Mouse (Mus musculus): ENCODE results near the gene D130043K22Rik. TPM values are rescaled to one million over a fixed set of nuclear protein-coding genes. Genes with fewer than 3 reads are reported as not detected.

D130043K22Rik gene
- polyA plus RNA-seq, 1 experiment from 2014 or later, result 0.48 TPM

DNA sequence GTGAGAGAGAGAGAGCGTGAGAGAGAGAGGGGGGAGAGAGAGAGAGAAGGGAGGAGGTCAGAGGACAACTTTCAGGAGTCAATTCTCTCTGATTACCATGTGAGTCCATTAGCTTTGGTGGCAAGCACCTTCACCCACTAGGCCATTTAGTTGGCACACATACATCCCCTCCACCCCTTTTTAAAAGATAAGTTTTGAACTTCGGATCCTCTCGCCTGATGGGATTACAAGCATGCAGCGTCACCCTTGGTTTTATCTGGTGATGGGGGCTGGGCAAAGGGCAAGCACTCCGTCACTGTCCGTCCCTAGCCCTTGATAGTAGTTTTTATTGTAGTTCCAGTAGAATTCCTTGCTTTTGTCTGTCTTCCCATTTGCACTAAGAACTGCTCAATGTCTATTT lies 35.3 kb downstream of the D130043K22Rik start:
- DNase-seq (ENCODE audit: low spot score), result no peak
- 85% methylated on average over 6 of the region's 6 CpGs for WGBS
- Histone ChIP-seq H3K27me3 (ENCODE audit: low read depth, poor library complexity, severe bottlenecking) (no peaks in the 10 kb centered on the region), H3K36me3 (no peaks in the 10 kb centered on the region), H3K4me3 (no peak overlapping the region), H3K27ac (replicated peaks) (no peak overlapping the region), H3K9me3 (replicated peaks) (no peaks in the 10 kb centered on the region), H3K4me1 (no peaks in the 10 kb centered on the region)

DNA sequence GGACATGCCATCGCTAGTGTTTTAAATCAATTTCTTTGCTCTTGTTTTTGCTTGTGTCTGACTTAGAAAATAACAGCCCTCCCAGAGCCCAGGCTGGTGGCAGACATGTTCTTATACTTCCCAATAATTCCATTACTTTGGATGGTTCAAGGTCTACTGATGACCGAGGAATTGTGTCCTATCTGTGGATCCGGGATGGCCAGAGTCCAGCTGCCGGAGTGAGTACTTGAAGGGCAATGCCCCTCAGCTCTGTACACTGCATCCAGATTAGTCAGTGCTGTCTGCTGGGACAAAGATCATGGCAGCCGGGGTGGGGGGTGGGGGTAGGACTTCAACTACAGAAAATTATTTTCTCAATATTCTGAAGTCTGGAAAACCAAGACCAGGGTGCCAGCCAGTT lies 35.8 kb downstream of the D130043K22Rik start:
- WGBS, result 92% methylated on average over 5 of the region's 5 CpGs
- Histone ChIP-seq H3K4me1 (no peaks in the 10 kb centered on the region), H3K27me3 (ENCODE audit: low read depth, poor library complexity, severe bottlenecking) (no peaks in the 10 kb centered on the region), H3K36me3 (no peaks in the 10 kb centered on the region), H3K27ac (replicated peaks) (no peak overlapping the region), H3K9me3 (replicated peaks) (no peaks in the 10 kb centered on the region), H3K4me3 (no peak overlapping the region)
- no peak for DNase-seq (ENCODE audit: low spot score)

DNA sequence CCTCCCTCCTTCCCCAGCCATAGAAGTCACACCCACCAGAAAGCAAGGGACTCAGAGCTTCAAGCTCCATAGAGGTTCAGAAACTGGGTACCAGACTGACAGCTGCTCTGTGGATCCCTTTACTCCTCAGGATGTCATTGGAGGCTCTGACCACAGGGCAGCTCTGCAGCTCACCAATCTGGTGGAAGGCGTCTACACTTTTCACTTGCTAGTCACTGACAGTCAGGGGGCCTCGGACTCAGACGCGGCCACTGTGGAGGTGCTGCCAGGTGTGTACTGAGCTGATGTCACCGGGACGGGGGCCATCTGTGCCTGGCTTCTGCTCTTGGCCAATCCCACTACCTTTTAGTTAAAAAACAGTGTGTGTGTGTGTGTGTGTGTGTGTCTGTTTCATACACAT lies 37.5 kb downstream of the D130043K22Rik start:
- no peak for DNase-seq (ENCODE audit: low spot score)
- no peak overlapping the region for H3K4me3 ChIP-seq
- no peaks in the 10 kb centered on the region for H3K27me3 ChIP-seq (ENCODE audit: low read depth, poor library complexity, severe bottlenecking)
- no peak overlapping the region for H3K27ac ChIP-seq (replicated peaks)
- H3K36me3 ChIP-seq, result no peaks in the 10 kb centered on the region
- H3K9me3 ChIP-seq (replicated peaks), result no peaks in the 10 kb centered on the region
- no peaks in the 10 kb centered on the region for H3K4me1 ChIP-seq
- 94% methylated on average over 6 of the region's 6 CpGs for WGBS

DNA sequence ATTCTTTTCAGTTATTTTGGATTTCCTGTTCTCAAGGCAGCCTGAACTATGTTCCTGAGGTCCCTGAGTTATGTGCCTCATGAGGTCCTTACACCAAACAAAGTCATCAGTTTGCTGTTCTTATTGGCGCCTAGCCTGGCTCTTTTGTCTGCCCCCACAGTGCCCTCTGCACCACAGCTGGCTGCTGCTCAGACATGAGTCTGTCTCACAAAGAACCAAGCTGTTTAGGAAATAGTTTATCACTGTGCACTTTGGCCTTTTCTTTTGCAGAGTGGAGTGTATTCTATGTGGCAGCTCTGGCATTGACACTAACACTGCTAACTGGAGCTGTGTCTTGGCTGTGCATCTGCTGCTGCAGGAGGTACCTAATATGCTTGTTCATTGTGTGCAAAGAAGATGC lies 44.6 kb downstream of the D130043K22Rik start:
- Histone ChIP-seq H3K36me3 (no peaks in the 10 kb centered on the region), H3K27me3 (ENCODE audit: low read depth, poor library complexity, severe bottlenecking) (no peaks in the 10 kb centered on the region), H3K27ac (replicated peaks) (no peak overlapping the region), H3K9me3 (replicated peaks) (no peaks in the 10 kb centered on the region), H3K4me1 (no peaks in the 10 kb centered on the region), H3K4me3 (no peak overlapping the region)
- 63% methylated on average over 1 of the region's 1 CpGs for WGBS
- no peak for DNase-seq (ENCODE audit: low spot score)

DNA sequence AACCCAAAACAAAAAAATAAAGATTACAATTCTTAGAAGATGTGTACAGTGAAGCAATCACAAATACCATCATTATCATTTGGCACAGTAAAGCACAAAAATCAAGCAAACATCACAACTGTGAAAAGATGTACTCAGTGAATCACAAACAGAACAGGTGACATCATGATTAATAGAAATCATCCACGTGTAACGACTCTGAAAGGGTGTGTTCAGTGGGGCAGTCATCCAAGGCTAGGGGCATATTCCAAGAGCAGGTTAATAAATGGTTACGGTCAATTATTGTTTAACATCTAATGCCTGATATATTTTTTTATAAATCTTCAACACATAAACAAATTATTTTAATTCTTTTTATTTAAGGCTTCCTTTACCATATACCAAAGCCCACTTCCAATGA lies 47.6 kb downstream of the D130043K22Rik start:
- no peak for DNase-seq (ENCODE audit: low spot score)
- Histone ChIP-seq H3K36me3 (no peaks in the 10 kb centered on the region), H3K27ac (replicated peaks) (no peak overlapping the region), H3K4me3 (no peak overlapping the region), H3K4me1 (no peaks in the 10 kb centered on the region), H3K27me3 (ENCODE audit: low read depth, poor library complexity, severe bottlenecking) (no peaks in the 10 kb centered on the region), H3K9me3 (replicated peaks) (no peaks in the 10 kb centered on the region)
- WGBS, result 91% methylated on average over 3 of the region's 3 CpGs

GRCm38 (mm10) chr13:24893880-24894279 lies 48.9 kb downstream of the D130043K22Rik start:
- H3K36me3 ChIP-seq, result no peaks in the 10 kb centered on the region
- no peaks in the 10 kb centered on the region for H3K4me1 ChIP-seq
- WGBS, result 86% methylated on average over 2 of the region's 2 CpGs
- no peak overlapping the region for H3K4me3 ChIP-seq
- no peaks in the 10 kb centered on the region for H3K27me3 ChIP-seq (ENCODE audit: low read depth, poor library complexity, severe bottlenecking)
- no peaks in the 10 kb centered on the region for H3K9me3 ChIP-seq (replicated peaks)
- no peak overlapping the region for H3K27ac ChIP-seq (replicated peaks)
- DNase-seq (ENCODE audit: low spot score), result no peak

DNA sequence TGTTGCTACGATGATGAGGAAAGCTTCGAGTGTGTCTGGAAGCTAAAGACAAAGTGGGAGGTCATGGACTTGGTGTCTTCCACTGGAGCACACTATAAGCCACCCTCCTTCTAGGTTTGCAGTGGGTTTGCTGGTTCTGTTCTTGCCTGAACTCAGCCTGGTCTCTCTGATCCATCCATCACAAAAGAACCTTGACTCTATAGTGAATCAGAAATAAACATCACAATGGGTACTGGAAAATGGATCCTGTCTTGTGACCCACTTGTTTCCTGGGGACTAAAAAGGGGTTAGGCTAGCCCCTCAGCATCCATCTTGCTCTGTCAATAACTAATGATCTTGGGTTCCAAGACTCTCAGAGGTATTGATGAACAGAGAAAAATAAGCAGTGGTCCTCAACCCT lies 57.0 kb downstream of the D130043K22Rik start:
- peaks cover 9% of the 10 kb centered on the region for H3K4me1 ChIP-seq
- no peak overlapping the region for H3K4me3 ChIP-seq
- 91% methylated on average over 2 of the region's 2 CpGs for WGBS
- DNase-seq (ENCODE audit: low spot score), result no peak
- H3K27me3 ChIP-seq (ENCODE audit: low read depth, poor library complexity, severe bottlenecking), result no peaks in the 10 kb centered on the region
- H3K27ac ChIP-seq (replicated peaks), result no peak overlapping the region
- no peaks in the 10 kb centered on the region for H3K36me3 ChIP-seq
- no peaks in the 10 kb centered on the region for H3K9me3 ChIP-seq (replicated peaks)

DNA sequence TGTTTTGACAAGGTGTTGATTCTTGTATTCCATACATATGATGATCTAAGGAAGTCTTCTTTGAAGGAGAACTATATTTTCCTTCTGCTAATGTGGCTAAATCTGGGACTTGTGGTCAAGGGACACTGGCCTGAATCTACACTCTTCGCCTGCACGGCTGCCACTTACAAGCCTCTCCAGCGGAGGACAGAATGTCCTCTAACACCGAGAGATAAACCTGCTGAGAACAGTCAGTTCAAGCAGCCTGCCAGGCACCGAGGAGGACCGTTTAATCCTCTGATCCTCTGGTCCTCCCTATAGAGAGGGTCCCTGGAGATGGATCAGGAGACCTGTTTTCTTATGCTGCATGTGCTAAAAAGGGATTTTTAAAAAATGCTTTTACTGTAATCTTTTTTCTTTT lies 58.5 kb downstream of the D130043K22Rik start:
- no peaks in the 10 kb centered on the region for H3K36me3 ChIP-seq
- H3K4me1 ChIP-seq, result peaks cover 12% of the 10 kb centered on the region
- no peak overlapping the region for H3K4me3 ChIP-seq
- no peak for DNase-seq (ENCODE audit: low spot score)
- no peaks in the 10 kb centered on the region for H3K9me3 ChIP-seq (replicated peaks)
- WGBS, result 82% methylated on average over 6 of the region's 6 CpGs
- H3K27me3 ChIP-seq (ENCODE audit: low read depth, poor library complexity, severe bottlenecking), result no peaks in the 10 kb centered on the region
- no peak overlapping the region for H3K27ac ChIP-seq (replicated peaks)

DNA sequence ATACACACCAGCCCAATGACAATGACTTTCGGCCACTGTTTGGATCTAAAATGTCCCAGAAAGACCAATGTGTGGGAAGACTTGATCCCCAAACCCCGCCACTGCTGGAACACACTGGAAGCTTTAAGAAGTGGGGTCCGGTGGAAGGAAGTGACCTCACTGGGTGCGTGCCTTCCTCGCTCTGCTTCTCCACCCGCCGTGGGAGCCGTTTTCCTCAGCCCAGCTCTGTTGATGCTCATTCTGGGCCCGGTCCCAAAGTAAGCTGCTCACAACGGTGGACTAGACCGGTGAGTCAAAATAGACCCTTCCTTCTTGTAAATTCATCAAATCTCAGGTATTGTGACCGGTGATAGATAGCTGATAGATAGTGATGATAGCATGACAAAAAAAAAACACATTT lies 60.5 kb downstream of the D130043K22Rik start:
- Histone ChIP-seq H3K9me3 (replicated peaks) (no peaks in the 10 kb centered on the region), H3K4me1 (peaks cover 12% of the 10 kb centered on the region), H3K4me3 (no peak overlapping the region), H3K27ac (replicated peaks) (no peak overlapping the region), H3K27me3 (ENCODE audit: low read depth, poor library complexity, severe bottlenecking) (no peaks in the 10 kb centered on the region), H3K36me3 (peaks cover 6% of the 10 kb centered on the region; the same call in 1 of the 2 replicates)
- no peak for DNase-seq (ENCODE audit: low spot score)
- 87% methylated on average over 12 of the region's 12 CpGs for WGBS

DNA sequence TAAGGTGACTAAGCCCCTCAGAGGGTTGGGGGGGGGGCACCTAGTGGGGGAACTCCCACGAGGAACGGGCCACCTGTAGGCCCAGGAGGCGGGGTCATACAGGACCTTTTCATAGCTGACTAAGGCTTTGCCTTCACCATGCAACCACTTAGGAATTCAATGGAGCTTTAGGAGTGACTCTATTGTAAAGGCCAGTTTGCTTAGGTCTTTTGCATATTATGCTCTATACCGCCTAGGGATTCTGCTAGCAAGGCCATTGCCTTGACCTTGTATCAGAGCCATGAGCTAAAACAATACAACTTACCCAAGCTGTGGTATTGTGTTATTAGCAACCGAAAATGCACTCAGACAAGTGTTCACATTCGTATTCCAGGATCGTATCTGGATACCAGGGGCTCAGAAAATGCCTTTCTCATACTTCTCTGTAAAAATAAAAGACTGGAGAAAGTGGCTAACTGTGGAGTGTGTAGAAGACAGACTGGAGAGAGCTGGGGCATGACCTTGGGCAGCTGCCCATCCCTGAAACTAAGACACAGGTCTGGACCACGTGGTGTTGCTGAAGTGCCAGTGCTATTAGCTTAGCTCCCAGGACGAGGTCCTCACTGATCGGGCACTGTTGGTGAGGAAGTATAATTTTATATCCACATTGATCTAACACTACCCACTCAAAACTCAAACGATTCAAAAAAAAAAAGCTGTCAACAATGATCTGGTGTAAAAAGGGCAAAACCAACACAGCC lies 62.1 kb downstream of the D130043K22Rik start:
- no peaks in the 10 kb centered on the region for H3K9me3 ChIP-seq (replicated peaks)
- no peak for DNase-seq (ENCODE audit: low spot score)
- H3K4me1 ChIP-seq, result peaks cover 12% of the 10 kb centered on the region
- H3K4me3 ChIP-seq, result no peak overlapping the region
- WGBS, result 80% methylated on average over 11 of the region's 11 CpGs
- peaks cover 20% of the 10 kb centered on the region for H3K36me3 ChIP-seq
- H3K27me3 ChIP-seq (ENCODE audit: low read depth, poor library complexity, severe bottlenecking), result no peaks in the 10 kb centered on the region
- H3K27ac ChIP-seq (replicated peaks), result no peak overlapping the region

- DNase-seq (ENCODE audit: low spot score), result no peak
- no peaks in the 10 kb centered on the region for H3K9me3 ChIP-seq (replicated peaks)
- no peaks in the 10 kb centered on the region for H3K27me3 ChIP-seq (ENCODE audit: low read depth, poor library complexity, severe bottlenecking)
- peaks cover 37% of the 10 kb centered on the region for H3K36me3 ChIP-seq
- no peak overlapping the region for H3K27ac ChIP-seq (replicated peaks)
- H3K4me3 ChIP-seq, result no peak overlapping the region
- WGBS, result 98% methylated on average over 1 of the region's 1 CpGs
- H3K4me1 ChIP-seq, result peaks cover 12% of the 10 kb centered on the region
Measured at GRCm38 (mm10) chr13:24909112-24909511, 64.2 kb downstream of the D130043K22Rik start.

- H3K4me1 ChIP-seq, result no peaks in the 10 kb centered on the region
- no peak for DNase-seq (ENCODE audit: low spot score)
- WGBS, result 92% methylated on average over 7 of the region's 7 CpGs
- H3K36me3 ChIP-seq, result peaks cover 64% of the 10 kb centered on the region
- no peak overlapping the region for H3K4me3 ChIP-seq
- no peak overlapping the region for H3K27ac ChIP-seq (replicated peaks)
- no peaks in the 10 kb centered on the region for H3K9me3 ChIP-seq (replicated peaks)
- no peaks in the 10 kb centered on the region for H3K27me3 ChIP-seq (ENCODE audit: low read depth, poor library complexity, severe bottlenecking)
Measured at GRCm38 (mm10) chr13:24913576-24913975, 68.6 kb downstream of the D130043K22Rik start.

DNA sequence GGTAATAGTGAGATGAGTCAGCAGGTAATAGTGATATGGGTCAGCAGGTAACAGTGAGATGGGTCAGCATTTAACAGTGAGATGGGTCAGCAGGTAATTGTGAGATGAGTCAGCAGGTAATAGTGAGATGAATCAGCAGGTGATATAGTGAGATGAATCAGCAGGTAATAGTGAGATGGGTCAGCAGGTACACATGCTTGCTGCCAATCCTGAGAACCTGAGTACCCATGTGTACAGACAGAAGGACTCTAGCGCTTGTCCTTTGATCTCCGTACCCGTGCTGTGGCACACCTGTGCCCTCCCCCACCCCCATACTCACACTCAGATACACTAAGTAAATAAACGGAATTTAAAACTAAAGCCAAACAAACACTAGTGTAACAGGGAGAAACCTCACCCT lies 70.0 kb downstream of the D130043K22Rik start:
- Histone ChIP-seq H3K4me1 (no peaks in the 10 kb centered on the region), H3K36me3 (peaks cover 67% of the 10 kb centered on the region), H3K4me3 (no peak overlapping the region), H3K9me3 (replicated peaks) (no peaks in the 10 kb centered on the region), H3K27ac (replicated peaks) (no peak overlapping the region), H3K27me3 (ENCODE audit: low read depth, poor library complexity, severe bottlenecking) (no peaks in the 10 kb centered on the region)
- WGBS, result 94% methylated on average over 4 of the region's 4 CpGs
- DNase-seq (ENCODE audit: low spot score), result no peak

GRCm38 (mm10) chr13:24915831-24916230 lies 70.9 kb downstream of the D130043K22Rik start:
- H3K27ac ChIP-seq (replicated peaks), result no peak overlapping the region
- no peaks in the 10 kb centered on the region for H3K9me3 ChIP-seq (replicated peaks)
- H3K36me3 ChIP-seq, result peaks cover 62% of the 10 kb centered on the region
- H3K27me3 ChIP-seq (ENCODE audit: low read depth, poor library complexity, severe bottlenecking), result no peaks in the 10 kb centered on the region
- 75% methylated on average over 13 of the region's 13 CpGs for WGBS
- no peak for DNase-seq (ENCODE audit: low spot score)
- H3K4me1 ChIP-seq, result no peaks in the 10 kb centered on the region
- H3K4me3 ChIP-seq, result no peak overlapping the region

All from midbrain, embryonic 10.5 days (tissue).